Mouse (Mus musculus): ENCODE measurements at regions not wholly inside any gene's neighbourhood (a gene's known extent, or its start where the extent isn't known, plus 50 kb on each side); places are given as distances from the start of the nearest gene placed in this dataset.

- intact Hi-C loops (cut with DNase I), result no loop called here
- no peak for DNase-seq (ENCODE audit: extremely low spot score in 1 of 2, low spot score in 2 of 2)
These were observed 158.0 kb downstream of the Fam43a start for GRCm38 (mm10) chr16:30757556-30757955.

- DNase-seq (ENCODE audit: extremely low spot score in 1 of 2, low spot score in 2 of 2), result no peak
- intact Hi-C loops (cut with DNase I), result no loop called here
These were observed 158.5 kb downstream of the Fam43a start for GRCm38 (mm10) chr16:30758041-30758440.

GRCm38 (mm10) chr16:30759503-30759902 is 160.0 kb downstream of the Fam43a start:
- intact Hi-C loops (cut with DNase I), result no loop called here
- DNase-seq (ENCODE audit: extremely low spot score in 1 of 2, low spot score in 2 of 2), result no peak

- intact Hi-C loops (cut with DNase I), result no loop called here
These were observed 161.7 kb downstream of the Fam43a start for GRCm38 (mm10) chr16:30761201-30761710.

GRCm38 (mm10) chr16:30762898-30763595 is 163.5 kb downstream of the Fam43a start:
- intact Hi-C loops (cut with DNase I), result no loop called here
- DNase-seq (ENCODE audit: extremely low spot score in 1 of 2, low spot score in 2 of 2), result no peak

More at GRCm38 (mm10) chr16:30761201-30761710, 161.7 kb downstream of the Fam43a start:
- no peak for DNase-seq (ENCODE audit: extremely low spot score in 1 of 2, low spot score in 2 of 2)

GRCm38 (mm10) chr16:30765591-30765990 is 166.1 kb downstream of the Fam43a start:
- DNase-seq (ENCODE audit: extremely low spot score in 1 of 2, low spot score in 2 of 2), result no peak
- intact Hi-C loops (cut with DNase I), result no loop called here

- intact Hi-C loops (cut with DNase I), result no loop called here
These were observed 169.5 kb downstream of the Fam43a start for GRCm38 (mm10) chr16:30769007-30769442.

GRCm38 (mm10) chr16:30769467-30769866 is 169.9 kb downstream of the Fam43a start:
- intact Hi-C loops (cut with DNase I), result no loop called here
- DNase-seq (ENCODE audit: extremely low spot score in 1 of 2, low spot score in 2 of 2), result no peak

More at GRCm38 (mm10) chr16:30769007-30769442, 169.5 kb downstream of the Fam43a start:
- DNase-seq (ENCODE audit: extremely low spot score in 1 of 2, low spot score in 2 of 2), result peak in 1 of 2 experiments; percentile 89

GRCm38 (mm10) chr16:30772802-30773201 is 173.3 kb downstream of the Fam43a start:
- peak in 1 of 2 experiments; percentile 60 for DNase-seq (ENCODE audit: extremely low spot score in 1 of 2, low spot score in 2 of 2)
- intact Hi-C loops (cut with DNase I), result no loop called here

GRCm38 (mm10) chr16:30774951-30775661 is 175.6 kb downstream of the Fam43a start:
- intact Hi-C loops (cut with DNase I), result no loop called here
- DNase-seq (ENCODE audit: extremely low spot score in 1 of 2, low spot score in 2 of 2), result peak in 1 of 2 experiments; percentile 52

- no peak for DNase-seq (ENCODE audit: extremely low spot score in 1 of 2, low spot score in 2 of 2)
- intact Hi-C loops (cut with DNase I), result no loop called here
These were observed 176.5 kb downstream of the Fam43a start for GRCm38 (mm10) chr16:30775740-30776700.

GRCm38 (mm10) chr16:30777416-30777815 is 177.9 kb downstream of the Fam43a start:
- no peak for DNase-seq (ENCODE audit: extremely low spot score in 1 of 2, low spot score in 2 of 2)

GRCm38 (mm10) chr16:30778078-30778477 is 178.6 kb downstream of the Fam43a start:
- DNase-seq (ENCODE audit: extremely low spot score in 1 of 2, low spot score in 2 of 2), result no peak
- intact Hi-C loops (cut with DNase I), result no loop called here

More at GRCm38 (mm10) chr16:30777416-30777815, 177.9 kb downstream of the Fam43a start:
- intact Hi-C loops (cut with DNase I), result no loop called here

GRCm38 (mm10) chr16:30778945-30779344 is 179.4 kb downstream of the Fam43a start:
- intact Hi-C loops (cut with DNase I), result no loop called here
- no peak for DNase-seq (ENCODE audit: extremely low spot score in 1 of 2, low spot score in 2 of 2)

- no peak for DNase-seq (ENCODE audit: extremely low spot score in 1 of 2, low spot score in 2 of 2)
- intact Hi-C loops (cut with DNase I), result no loop called here
These were observed 184.7 kb downstream of the Fam43a start for GRCm38 (mm10) chr16:30784261-30784660.

- DNase-seq (ENCODE audit: extremely low spot score in 1 of 2, low spot score in 2 of 2), result no peak
- intact Hi-C loops (cut with DNase I), result no loop called here
These were observed 185.4 kb downstream of the Fam43a start for GRCm38 (mm10) chr16:30784949-30785348.

GRCm38 (mm10) chr16:30786060-30786459 is 186.5 kb downstream of the Fam43a start:
- intact Hi-C loops (cut with DNase I), result no loop called here
- no peak for DNase-seq (ENCODE audit: extremely low spot score in 1 of 2, low spot score in 2 of 2)

GRCm38 (mm10) chr16:30787351-30787750 is 187.8 kb downstream of the Fam43a start:
- DNase-seq (ENCODE audit: extremely low spot score in 1 of 2, low spot score in 2 of 2), result no peak
- intact Hi-C loops (cut with DNase I), result no loop called here

GRCm38 (mm10) chr16:30788321-30788781 is 188.8 kb downstream of the Fam43a start:
- no peak for DNase-seq (ENCODE audit: extremely low spot score in 1 of 2, low spot score in 2 of 2)
- intact Hi-C loops (cut with DNase I), result no loop called here
